Mouse (Mus musculus) ES-Bruce4 (cell line): ENCODE results near the gene Ift81. TPM values are rescaled to one million over a fixed set of nuclear protein-coding genes. Genes with fewer than 3 reads are reported as not detected.

ENCODE experiments used
- H3K27ac ChIP-seq: 2 replicates; pipeline ENCODE4 v1.5.1; 2012; ENCODE audit warnings: low read length, inconsistent platforms; ENCODE audit not compliant: insufficient read depth
- H3K27me3 ChIP-seq: 2 replicates; pipeline ENCODE4 v1.6.1; 2012; ENCODE audit warnings: mild to moderate bottlenecking, low read length, inconsistent platforms; ENCODE audit not compliant: control insufficient read depth, poor library complexity, insufficient read depth, severe bottlenecking
- H3K36me3 ChIP-seq: 2 replicates; pipeline ENCODE4 v1.6.1; 2012; ENCODE audit warnings: inconsistent platforms, mild to moderate bottlenecking, low read length, moderate library complexity; ENCODE audit not compliant: control insufficient read depth, poor library complexity, insufficient read depth, severe bottlenecking
- H3K4me1 ChIP-seq: one replicate; pipeline ENCODE4 v1.8.1; 2011; ENCODE audit warnings: low read length; ENCODE audit not compliant: control insufficient read depth, insufficient read depth
- H3K4me3 ChIP-seq: 2 replicates; pipeline ENCODE4 v1.5.1; 2011; ENCODE audit warnings: low read depth, mild to moderate bottlenecking, low read length
- H3K9ac ChIP-seq: 2 replicates; pipeline ENCODE4 v1.6.1; 2012; ENCODE audit warnings: low read depth, mild to moderate bottlenecking, inconsistent platforms; ENCODE audit not compliant: poor library complexity, severe bottlenecking
- H3K9me3 ChIP-seq: replicated peaks from 2 replicates; pipeline ENCODE4 v1.6.1; 2012; ENCODE audit warnings: mild to moderate bottlenecking, low read length, inconsistent platforms; ENCODE audit not compliant: control insufficient read depth, poor library complexity, insufficient read depth, severe bottlenecking
- CTCF ChIP-seq: IDR thresholded peaks from one replicate; pipeline ENCODE4 v1.8.1; 2011; ENCODE audit warnings: low read depth, low read length
- EP300 ChIP-seq: IDR thresholded peaks from 2 replicates; pipeline ENCODE4 v1.6.1; 2011; ENCODE audit warnings: low read depth, low read length; ENCODE audit not compliant: insufficient read depth
- POLR2A ChIP-seq: IDR thresholded peaks from one replicate; pipeline ENCODE4 v1.8.1; 2011; ENCODE audit warnings: low read length; ENCODE audit not compliant: insufficient read depth
- polyA plus RNA-seq: library from polyadenylated mRNA; stranded (reverse); fragments of >200 nt; gene quantifications from 2 replicates; pipeline ENCODE4 v1.2.4, GENCODE M21; 2011; ENCODE audit warnings: low read depth; ENCODE audit not compliant: missing spikeins, insufficient read depth, insufficient read length

The Ift81 gene
- polyA plus RNA-seq, 1 experiment = 36.9 TPM

GRCm38 (mm10) chr5:122507396-122507795 lies 106.9 kb downstream of the Ift81 start:
- H3K9ac ChIP-seq = no peak overlapping the region
- peaks cover 6% of the 10 kb centered on the region for H3K4me1 ChIP-seq
- no peak for TF ChIP-seq EP300
- TF ChIP-seq CTCF = no peak
- TF ChIP-seq POLR2A = no peak
- H3K27ac ChIP-seq = no peak overlapping the region
- no peaks in the 10 kb centered on the region for H3K36me3 ChIP-seq
- 0 out of 2 replicates have a peak, but pooled peaks cover 2% of the 10 kb centered on the region for H3K9me3 ChIP-seq
- no peaks in the 10 kb centered on the region for H3K27me3 ChIP-seq
- H3K4me3 ChIP-seq = no peak overlapping the region

- H3K4me1 ChIP-seq = peaks cover 3% of the 10 kb centered on the region
- no peak overlapping the region for H3K27ac ChIP-seq
- no peak overlapping the region for H3K9ac ChIP-seq
- TF ChIP-seq CTCF = no peak
- TF ChIP-seq POLR2A = no peak
- no peak for TF ChIP-seq EP300
- H3K27me3 ChIP-seq = no peaks in the 10 kb centered on the region
- H3K4me3 ChIP-seq = no peak overlapping the region
- 0 out of 2 replicates have a peak, but pooled peaks cover 2% of the 10 kb centered on the region for H3K9me3 ChIP-seq
- no peaks in the 10 kb centered on the region for H3K36me3 ChIP-seq
Observed at GRCm38 (mm10) chr5:122506462-122506861, 107.9 kb downstream of the Ift81 start.

DNA sequence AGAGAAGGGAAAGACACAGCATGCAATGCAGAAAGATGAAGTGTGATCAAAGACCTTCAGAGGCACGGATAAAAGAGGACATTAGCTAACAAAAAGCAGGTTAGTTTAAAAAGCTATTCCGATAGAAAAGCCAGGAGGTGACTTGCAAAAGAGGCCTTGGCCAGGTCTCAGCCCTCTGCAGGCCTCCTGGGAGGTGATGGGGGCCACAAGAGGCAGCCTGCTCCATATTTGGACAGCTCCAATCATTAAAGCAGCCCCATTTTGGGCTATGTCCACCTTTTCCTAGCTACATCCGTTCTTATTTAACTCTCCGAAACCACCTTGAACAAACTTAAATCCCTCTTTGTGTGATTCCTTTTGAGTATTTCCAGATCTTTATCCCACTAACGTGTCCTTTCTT lies 108.8 kb downstream of the Ift81 start:
- H3K4me3 ChIP-seq = no peak overlapping the region
- no peaks in the 10 kb centered on the region; the same call in 1 of the 2 replicates for H3K36me3 ChIP-seq
- H3K27ac ChIP-seq = no peak overlapping the region; the same call in 1 of the 2 replicates
- H3K9ac ChIP-seq = no peak overlapping the region
- H3K4me1 ChIP-seq = peaks cover 3% of the 10 kb centered on the region
- no peaks in the 10 kb centered on the region for H3K27me3 ChIP-seq
- H3K9me3 ChIP-seq = 0 out of 2 replicates have a peak, but pooled peaks cover 2% of the 10 kb centered on the region
- TF ChIP-seq EP300 (no peak), POLR2A (no peak), CTCF (no peak)

GRCm38 (mm10) chr5:122503760-122504119 lies 110.6 kb downstream of the Ift81 start:
- TF ChIP-seq POLR2A (no peak), EP300 (peak; percentile 86; the same call in 1 of the 2 replicates), CTCF (no peak)
- peak overlapping the region; percentile 87 for H3K9ac ChIP-seq
- no peak overlapping the region for H3K4me3 ChIP-seq

GRCm38 (mm10) chr5:122503015-122503759 lies 111.1 kb downstream of the Ift81 start:
- TF ChIP-seq EP300 (no peak), POLR2A (no peak), CTCF (no peak)
- Histone ChIP-seq H3K27me3 (no peaks in the 10 kb centered on the region), H3K4me1 (peaks cover 3% of the 10 kb centered on the region), H3K27ac (peak overlapping the region; percentile 62), H3K36me3 (peaks cover 15% of the 10 kb centered on the region), H3K9me3 (0 out of 2 replicates have a peak, but pooled peaks cover 2% of the 10 kb centered on the region), H3K4me3 (peak overlapping the region; percentile 70), H3K9ac (peak overlapping the region; percentile 87)

More at GRCm38 (mm10) chr5:122503760-122504119, 110.6 kb downstream of the Ift81 start:
- Histone ChIP-seq H3K36me3 (peaks cover 12% of the 10 kb centered on the region), H3K9me3 (0 out of 2 replicates have a peak, but pooled peaks cover 2% of the 10 kb centered on the region), H3K4me1 (peaks cover 3% of the 10 kb centered on the region), H3K27ac (peak overlapping the region; percentile 62), H3K27me3 (no peaks in the 10 kb centered on the region)
